8 mouse cellular contexts compared by ENCODE assay signal in the genomic region with DNA sequence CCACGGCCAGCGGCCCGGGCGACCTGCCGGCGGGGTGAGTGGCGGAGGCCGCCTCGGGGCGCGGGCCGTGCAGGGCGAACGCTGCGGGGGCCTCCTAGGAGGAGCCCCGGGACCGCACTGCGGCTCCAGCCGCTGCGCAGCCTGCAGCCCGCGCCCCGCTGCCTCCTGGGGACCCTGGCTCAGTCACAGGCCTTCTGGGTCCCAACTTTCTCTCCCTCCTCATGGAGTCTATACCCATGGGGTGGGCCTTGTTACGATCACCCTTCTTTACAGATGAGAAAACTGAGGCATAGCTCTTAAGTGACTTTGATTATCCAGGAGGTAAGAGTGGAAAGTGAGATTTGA. TPM values are rescaled to one million over a fixed set of nuclear protein-coding genes. Genes with fewer than 3 reads are reported as not detected.
DNase-seq lines count a peak whose midpoint lies in the region; ATAC-seq and TF ChIP-seq lines count a peak whose summit lies in the region.

No protein-coding gene starts in this region.

- H3K27me3 ChIP-seq in kidney, postnatal 0 days (ENCODE audit: insufficient read depth, low read length), result no peaks in the 10 kb centered on the region
- H3K27me3 ChIP-seq in embryonic facial prominence, embryonic 10.5 days (replicated peaks; ENCODE audit: low read depth, poor library complexity, severe bottlenecking), result peaks cover 25% of the 10 kb centered on the region
- H3K27me3 ChIP-seq in hindbrain, embryonic 14.5 days (ENCODE audit: control insufficient read depth, insufficient read depth, low read length), result no peaks in the 10 kb centered on the region
- H3K27me3 ChIP-seq in midbrain, embryonic 15.5 days (replicated peaks), result no peaks in the 10 kb centered on the region

- ATAC-seq in kidney, postnatal 0 days (replicated peaks; ENCODE audit: low FRiP score, low read depth), result no peak; the same call in 1 of the 2 replicates
- no peak for ATAC-seq in hindbrain, embryonic 14.5 days (ENCODE audit: low FRiP score)
- ATAC-seq in midbrain, embryonic 15.5 days (replicated peaks), result peak; percentile 58

- H3K27ac ChIP-seq in kidney, postnatal 0 days, result no peak overlapping the region
- peak overlapping the region; percentile 85 for H3K27ac ChIP-seq in embryonic facial prominence, embryonic 10.5 days (replicated peaks)
- no peak overlapping the region for H3K27ac ChIP-seq in hindbrain, embryonic 14.5 days
- H3K27ac ChIP-seq in midbrain, embryonic 15.5 days, result no peak overlapping the region

- H3K9me3 ChIP-seq in kidney, postnatal 0 days (replicated peaks; ENCODE audit: low read length), result no peaks in the 10 kb centered on the region
- no peaks in the 10 kb centered on the region for H3K9me3 ChIP-seq in embryonic facial prominence, embryonic 10.5 days
- H3K9me3 ChIP-seq in hindbrain, embryonic 14.5 days (ENCODE audit: control insufficient read depth, low read length), result no peaks in the 10 kb centered on the region
- H3K9me3 ChIP-seq in midbrain, embryonic 15.5 days, result no peaks in the 10 kb centered on the region

- H3K4me1 ChIP-seq in kidney, postnatal 0 days (replicated peaks; ENCODE audit: insufficient read depth, low read length), result no peaks in the 10 kb centered on the region
- H3K4me1 ChIP-seq in embryonic facial prominence, embryonic 10.5 days, result peaks cover 26% of the 10 kb centered on the region
- H3K4me1 ChIP-seq in hindbrain, embryonic 14.5 days (replicated peaks; ENCODE audit: control insufficient read depth, insufficient read depth, low read length), result peaks cover 7% of the 10 kb centered on the region
- peaks cover 9% of the 10 kb centered on the region for H3K4me1 ChIP-seq in midbrain, embryonic 15.5 days

- H3K36me3 ChIP-seq in kidney, postnatal 0 days (ENCODE audit: insufficient read depth, low read length), result no peaks in the 10 kb centered on the region
- H3K36me3 ChIP-seq in embryonic facial prominence, embryonic 10.5 days (replicated peaks), result peaks cover 4% of the 10 kb centered on the region; the same call in 1 of the 2 replicates
- H3K36me3 ChIP-seq in hindbrain, embryonic 14.5 days (replicated peaks; ENCODE audit: control insufficient read depth, insufficient read depth), result no peaks in the 10 kb centered on the region
- no peaks in the 10 kb centered on the region for H3K36me3 ChIP-seq in midbrain, embryonic 15.5 days (replicated peaks)

- H3K4me2 ChIP-seq in kidney, postnatal 0 days (ENCODE audit: low read length), result peak overlapping the region; percentile 99
- H3K4me2 ChIP-seq in hindbrain, embryonic 14.5 days (replicated peaks), result peak overlapping the region; percentile 98
- H3K4me2 ChIP-seq in midbrain, embryonic 15.5 days, result peak overlapping the region; percentile 90

- DNase-seq in kidney, postnatal 0 days (ENCODE audit: low spot score), result no peak
- DNase-seq in kidney, postnatal 25 days, result no peak
- DNase-seq in embryonic facial prominence, embryonic 10.5 days (ENCODE audit: low spot score), result no peak
- no peak for DNase-seq in hindbrain, embryonic 14.5 days (ENCODE audit: low spot score)
- DNase-seq in urinary bladder, adult 2 months (ENCODE audit: low spot score), result no peak
- no peak for DNase-seq in urinary bladder, postnatal 14 days (ENCODE audit: low spot score)
- no peak for DNase-seq in cerebellum, postnatal 10 days

- WGBS in kidney, postnatal 0 days, result 4% methylated on average over 24 of the region's 24 CpGs
- 3% methylated on average over 24 of the region's 24 CpGs for WGBS in embryonic facial prominence, embryonic 10.5 days
- WGBS in hindbrain, embryonic 14.5 days, result 3% methylated on average over 24 of the region's 24 CpGs
- WGBS in midbrain, embryonic 15.5 days, result 3% methylated on average over 24 of the region's 24 CpGs

- peak overlapping the region; percentile 63 for H3K9ac ChIP-seq in kidney, postnatal 0 days (ENCODE audit: low read depth, low read length)
- H3K9ac ChIP-seq in hindbrain, embryonic 14.5 days, result peak overlapping the region; percentile 77
- H3K9ac ChIP-seq in midbrain, embryonic 15.5 days, result peak overlapping the region; percentile 65

- TF ChIP-seq CTCF in kidney, postnatal 0 days (IDR thresholded peaks at IDR 0.05; ENCODE audit: low read depth), result no peak

- peak overlapping the region; percentile 59 for H3K4me3 ChIP-seq in kidney, postnatal 0 days (replicated peaks; ENCODE audit: low read depth, low read length)
- H3K4me3 ChIP-seq in embryonic facial prominence, embryonic 10.5 days, result peak overlapping the region; percentile 75
- peak overlapping the region; percentile 75 for H3K4me3 ChIP-seq in hindbrain, embryonic 14.5 days (replicated peaks; ENCODE audit: low read length)
- H3K4me3 ChIP-seq in midbrain, embryonic 15.5 days, result peak overlapping the region; percentile 75

RNA-seq across cellular contexts. Expression of a gene that starts 0.7 kb away (rescaled TPM):
- polyA plus RNA-seq in kidney, postnatal 0 days (2015; fragmentation: Nextera tagmentation; extraction: Ambion mirVana), result 2.6 and 3.0 TPM in 2 replicates
- 4.7 and 5.3 TPM in 2 replicates for polyA plus RNA-seq in embryonic facial prominence, embryonic 10.5 days (2016; fragmentation: Nextera tagmentation; extraction: Ambion mirVana)
- 3.3 and 3.5 TPM in 2 replicates for polyA plus RNA-seq in hindbrain, embryonic 14.5 days (2014; fragmentation: Nextera tagmentation; extraction: Ambion mirVana)
- polyA plus RNA-seq in midbrain, embryonic 15.5 days (2015; fragmentation: Nextera tagmentation; extraction: Ambion mirVana), result 2.0 and 2.4 TPM in 2 replicates
- polyA plus RNA-seq in urinary bladder, adult 2 months (2012; rRNA removed), result 8.4 and 10.8 TPM in 2 replicates
